Mouse (Mus musculus) midbrain, embryonic 10.5 days (tissue): ENCODE results near the gene Tanc2. TPM values are rescaled to one million over a fixed set of nuclear protein-coding genes. Genes with fewer than 3 reads are reported as not detected.

Experiments
- DNase-seq: peaks from one replicate; pipeline ENCODE4 v3.0.0-alpha.2; 2017; ENCODE audit warnings: low spot score
- H3K27ac ChIP-seq: fragments of 300-500 bp; sonication (generic); replicated peaks from 2 replicates; pipeline ENCODE4 v1.5.1; 2016; ENCODE audit warnings: mild to moderate bottlenecking
- H3K27me3 ChIP-seq: fragments of 300-500 bp; sonication (generic); 2 replicates; pipeline ENCODE4 v1.6.1; 2016; ENCODE audit warnings: low read depth, mild to moderate bottlenecking; ENCODE audit not compliant: poor library complexity, severe bottlenecking
- H3K36me3 ChIP-seq: fragments of 300-500 bp; sonication (generic); 2 replicates; pipeline ENCODE4 v1.6.1; 2016; ENCODE audit warnings: mild to moderate bottlenecking, moderate library complexity
- H3K4me1 ChIP-seq: fragments of 300-500 bp; sonication (generic); 2 replicates; pipeline ENCODE4 v1.6.1; 2016
- H3K4me3 ChIP-seq: fragments of 300-500 bp; sonication (generic); 2 replicates; pipeline ENCODE4 v1.5.1; 2016; ENCODE audit warnings: mild to moderate bottlenecking, moderate library complexity
- H3K9me3 ChIP-seq: fragments of 300-500 bp; sonication (generic); replicated peaks from 2 replicates; pipeline ENCODE4 v1.6.1; 2016; ENCODE audit warnings: mild to moderate bottlenecking
- WGBS: fragments of 180-500 bp; shearing (Covaris S2); methylation state at CpG from one replicate; pipeline ENCODE4 v1.1.7; 2016; 5-methylcytosine and 5-hydroxymethylcytosine counted together
- polyA plus RNA-seq: library from polyadenylated mRNA; unstranded; fragments of >200 nt; fragmentation: Nextera tagmentation; extraction: Ambion mirVana; gene quantifications from 2 replicates; pipeline ENCODE4 v1.2.1, GENCODE M21; 2016

Tanc2 gene
- polyA plus RNA-seq, 1 experiment from 2014 or later, result 5.3 TPM

DNA sequence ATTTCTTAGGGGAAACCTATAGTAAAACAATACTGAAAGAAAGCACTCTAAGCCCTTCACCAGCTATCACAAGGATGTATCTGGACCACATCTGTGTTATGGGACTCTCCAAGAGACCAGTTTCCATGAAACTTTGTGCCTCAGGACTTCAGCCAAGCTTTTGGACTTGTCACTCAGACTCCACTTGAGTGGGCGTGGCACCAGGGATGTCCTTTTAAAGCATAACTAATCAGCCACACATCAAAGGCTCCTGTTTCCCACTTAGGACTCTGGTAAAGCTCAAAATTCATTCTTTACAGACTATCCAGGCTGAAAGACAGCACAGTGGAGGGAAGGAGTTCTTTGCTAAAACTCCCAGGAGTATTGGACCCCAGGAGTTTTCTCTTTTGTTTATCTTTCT, 89.2 kb downstream of the Tanc2 start:
- H3K4me1 ChIP-seq, result no peaks in the 10 kb centered on the region
- no peaks in the 10 kb centered on the region for H3K9me3 ChIP-seq
- no peaks in the 10 kb centered on the region for H3K36me3 ChIP-seq
- H3K27ac ChIP-seq, result no peak overlapping the region
- no peak overlapping the region for H3K4me3 ChIP-seq
- WGBS, result 80% methylated on average over 1 of the region's 1 CpGs
- H3K27me3 ChIP-seq, result no peaks in the 10 kb centered on the region
- DNase-seq, result no peak

DNA sequence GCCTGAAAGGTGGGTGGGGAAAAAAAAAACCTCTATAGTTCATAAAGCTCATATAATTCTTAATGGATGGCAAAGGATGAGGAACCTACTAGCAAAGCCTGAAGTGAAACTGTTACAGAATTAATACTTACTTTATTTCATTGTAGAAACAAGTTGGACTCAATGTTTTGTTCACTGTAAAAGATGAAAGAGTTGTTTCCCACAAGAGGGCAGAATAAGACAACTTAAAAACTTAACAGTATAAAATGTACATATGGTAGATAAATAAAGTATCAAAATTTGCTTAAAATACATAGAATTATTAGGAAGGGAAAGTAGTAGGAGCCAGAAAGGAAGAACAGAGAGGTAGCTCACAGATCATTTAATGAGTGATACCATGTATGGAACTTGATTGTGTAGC, 95.0 kb downstream of the Tanc2 start:
- Histone ChIP-seq H3K36me3 (no peaks in the 10 kb centered on the region), H3K4me1 (no peaks in the 10 kb centered on the region), H3K4me3 (no peak overlapping the region), H3K27ac (no peak overlapping the region), H3K9me3 (no peaks in the 10 kb centered on the region), H3K27me3 (no peaks in the 10 kb centered on the region)
- DNase-seq, result no peak

DNA sequence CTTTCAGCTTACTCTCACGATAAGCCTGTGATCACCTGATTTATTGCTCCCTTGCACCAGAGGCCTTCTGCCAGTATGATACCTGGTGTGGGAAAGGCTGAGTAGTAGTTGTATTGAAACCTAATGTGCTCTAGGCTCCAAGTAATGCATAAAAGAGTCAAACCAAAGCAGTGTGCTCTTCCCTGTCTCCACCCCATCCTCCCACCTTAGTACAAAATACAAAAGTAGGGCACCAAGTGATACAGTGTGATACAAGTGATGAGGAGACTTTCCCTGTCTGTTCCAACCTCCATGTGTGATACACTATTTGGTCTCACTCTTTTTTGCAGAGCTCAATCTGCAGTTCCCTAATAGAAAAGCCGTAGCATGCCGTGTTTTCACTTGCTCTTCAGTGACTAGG, 110.7 kb downstream of the Tanc2 start:
- H3K27me3 ChIP-seq, result no peaks in the 10 kb centered on the region
- H3K4me1 ChIP-seq, result no peaks in the 10 kb centered on the region
- no peaks in the 10 kb centered on the region for H3K36me3 ChIP-seq
- H3K27ac ChIP-seq, result no peak overlapping the region
- 83% methylated on average over 3 of the region's 3 CpGs for WGBS
- DNase-seq, result no peak
- H3K4me3 ChIP-seq, result no peak overlapping the region
- H3K9me3 ChIP-seq, result no peaks in the 10 kb centered on the region

DNA sequence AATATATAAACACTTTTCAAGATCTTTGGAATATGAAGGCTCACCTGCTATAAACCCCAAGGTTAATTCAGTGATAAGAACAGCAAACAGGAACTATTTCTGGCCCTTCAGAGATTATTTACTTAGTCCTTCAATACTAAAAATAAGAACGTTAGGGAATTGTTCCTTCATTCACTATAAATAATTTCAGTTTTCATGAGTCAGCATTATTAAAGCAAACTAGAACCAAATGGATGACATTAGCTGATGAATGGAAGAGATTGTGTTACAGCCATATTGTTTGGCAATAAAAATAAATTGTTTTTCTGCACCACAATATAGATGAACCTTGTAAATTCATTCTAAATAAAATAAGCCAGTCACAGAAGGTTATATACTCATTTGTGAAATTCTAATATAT, 129.9 kb downstream of the Tanc2 start:
- 85% methylated on average over 1 of the region's 1 CpGs for WGBS
- no peak overlapping the region for H3K27ac ChIP-seq

DNA sequence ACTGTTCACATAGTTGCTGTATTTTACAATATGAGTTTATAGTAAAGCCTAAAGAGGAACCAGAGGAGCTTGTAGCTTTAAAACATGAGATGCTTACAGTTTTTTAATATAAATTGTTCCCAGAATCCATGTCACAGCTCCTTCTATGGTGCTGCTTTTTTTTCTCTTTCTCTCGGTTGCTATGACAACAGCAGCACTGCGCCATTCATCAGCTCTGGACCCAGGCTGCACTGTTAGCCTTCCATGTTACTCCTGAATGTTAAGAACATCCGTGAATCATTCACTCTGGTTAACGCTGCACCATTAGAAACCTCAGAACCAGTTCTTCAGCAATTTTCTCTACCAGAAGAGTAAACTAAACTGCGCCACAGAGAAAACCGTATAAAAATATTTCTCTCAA, 141.8 kb downstream of the Tanc2 start:
- no peaks in the 10 kb centered on the region for H3K9me3 ChIP-seq
- H3K4me3 ChIP-seq, result no peak overlapping the region
- WGBS, result 59% methylated on average over 6 of the region's 6 CpGs
- H3K27me3 ChIP-seq, result no peaks in the 10 kb centered on the region
- H3K27ac ChIP-seq, result no peak overlapping the region
- peak; percentile 29 for DNase-seq
- H3K36me3 ChIP-seq, result no peaks in the 10 kb centered on the region
- H3K4me1 ChIP-seq, result peaks cover 15% of the 10 kb centered on the region

More for the DNA sequence above, 129.9 kb downstream of the Tanc2 start:
- no peaks in the 10 kb centered on the region for H3K27me3 ChIP-seq
- H3K9me3 ChIP-seq, result no peaks in the 10 kb centered on the region
- no peaks in the 10 kb centered on the region for H3K4me1 ChIP-seq
- no peak for DNase-seq
- H3K36me3 ChIP-seq, result no peaks in the 10 kb centered on the region
- H3K4me3 ChIP-seq, result no peak overlapping the region

DNA sequence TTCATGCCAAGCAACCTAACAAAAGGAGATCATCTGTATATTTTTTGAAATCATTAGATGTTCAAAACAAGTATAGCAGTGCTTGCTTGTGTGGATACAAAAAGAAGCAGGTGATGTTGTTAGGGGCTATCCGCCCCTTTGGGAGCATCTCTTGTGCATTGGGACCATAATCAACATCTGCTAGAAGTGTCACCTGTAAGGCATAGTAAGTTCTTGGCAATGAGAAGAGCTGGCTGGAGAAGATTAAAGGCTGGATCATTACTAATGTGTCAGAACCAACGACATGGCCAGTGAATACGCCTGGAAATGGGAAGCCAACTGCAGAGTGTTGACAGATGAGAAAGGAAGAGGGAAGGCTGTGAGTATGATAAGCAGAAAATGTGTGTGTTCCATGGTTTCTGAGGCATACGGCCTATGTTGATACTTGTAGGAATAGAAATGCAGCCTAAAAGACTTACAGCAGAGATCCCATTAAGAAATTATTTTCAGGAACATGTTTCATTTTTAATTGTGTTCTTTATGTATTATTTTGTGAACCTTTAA, 142.3 kb downstream of the Tanc2 start:
- DNase-seq, result no peak
- H3K27me3 ChIP-seq, result no peaks in the 10 kb centered on the region
- no peak overlapping the region for H3K27ac ChIP-seq
- H3K4me1 ChIP-seq, result peaks cover 15% of the 10 kb centered on the region
- no peaks in the 10 kb centered on the region for H3K36me3 ChIP-seq
- WGBS, result 79% methylated on average over 4 of the region's 4 CpGs
- H3K4me3 ChIP-seq, result no peak overlapping the region
- H3K9me3 ChIP-seq, result no peaks in the 10 kb centered on the region

DNA sequence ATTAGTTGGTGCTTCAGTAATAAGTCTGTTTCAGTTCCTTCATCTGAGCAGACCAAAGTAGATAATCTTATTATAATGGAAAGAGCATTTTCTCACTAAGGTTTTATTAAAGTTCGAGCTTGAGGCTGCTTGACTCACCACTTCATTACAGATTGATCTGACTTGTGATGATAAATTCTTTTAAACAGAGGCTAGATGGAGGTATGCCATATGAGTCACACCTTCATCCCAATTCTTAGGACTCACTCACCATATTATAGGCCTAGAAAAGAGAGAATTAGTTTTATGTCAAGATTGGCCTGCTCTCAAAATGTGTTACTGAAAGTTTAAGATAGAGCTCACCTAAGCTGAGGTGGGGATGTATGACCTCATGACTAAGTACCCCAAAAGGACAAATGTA, 153.4 kb downstream of the Tanc2 start:
- H3K36me3 ChIP-seq, result no peaks in the 10 kb centered on the region
- DNase-seq, result no peak
- H3K4me3 ChIP-seq, result no peak overlapping the region
- no peaks in the 10 kb centered on the region for H3K9me3 ChIP-seq
- no peaks in the 10 kb centered on the region for H3K4me1 ChIP-seq
- H3K27ac ChIP-seq, result no peak overlapping the region
- no peaks in the 10 kb centered on the region for H3K27me3 ChIP-seq
- WGBS, result 76% methylated on average over 1 of the region's 1 CpGs

DNA sequence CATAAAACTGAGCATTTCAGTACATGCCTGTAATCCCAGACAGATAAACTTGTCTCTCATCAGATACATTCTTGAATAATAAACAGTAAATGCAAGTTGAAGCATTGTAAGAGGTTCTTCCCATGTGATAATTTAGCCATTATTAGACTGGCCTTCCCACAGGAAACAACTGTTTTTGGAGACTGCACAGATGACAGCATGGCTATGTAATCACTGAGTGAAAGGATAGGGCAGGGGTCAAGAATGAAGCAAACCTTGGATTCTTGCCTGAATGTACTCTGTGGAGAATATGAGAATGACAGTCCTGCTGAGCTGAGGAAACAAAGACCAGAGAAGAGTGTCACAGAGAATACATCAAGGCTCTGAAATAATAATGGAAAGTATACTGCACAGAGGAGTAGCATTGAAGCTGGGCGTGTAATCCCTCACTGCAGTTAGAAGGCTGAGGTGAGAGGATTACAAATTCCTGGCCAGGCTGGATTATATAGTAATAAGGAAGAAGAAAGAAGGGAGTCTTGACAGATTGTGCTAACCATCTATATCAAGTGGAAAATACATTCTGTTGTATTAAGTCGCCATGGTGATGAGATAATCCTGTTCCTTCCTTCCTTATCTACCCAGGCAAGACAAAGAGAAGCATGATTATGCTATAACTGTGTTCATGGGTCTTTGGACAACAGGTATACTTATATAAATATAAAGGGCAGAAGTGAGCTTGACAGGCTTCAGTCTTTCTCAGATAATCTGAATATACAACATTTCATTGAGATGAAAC, 159.7 kb downstream of the Tanc2 start:
- peaks cover 7% of the 10 kb centered on the region for H3K4me1 ChIP-seq
- H3K27me3 ChIP-seq, result no peaks in the 10 kb centered on the region
- H3K9me3 ChIP-seq, result peaks cover 8% of the 10 kb centered on the region; the same call in 1 of the 2 replicates
- no peak overlapping the region for H3K27ac ChIP-seq
- no peak for DNase-seq
- peaks cover 3% of the 10 kb centered on the region; the same call in 1 of the 2 replicates for H3K36me3 ChIP-seq
- H3K4me3 ChIP-seq, result no peak overlapping the region
- 73% methylated on average over 2 of the region's 2 CpGs for WGBS

DNA sequence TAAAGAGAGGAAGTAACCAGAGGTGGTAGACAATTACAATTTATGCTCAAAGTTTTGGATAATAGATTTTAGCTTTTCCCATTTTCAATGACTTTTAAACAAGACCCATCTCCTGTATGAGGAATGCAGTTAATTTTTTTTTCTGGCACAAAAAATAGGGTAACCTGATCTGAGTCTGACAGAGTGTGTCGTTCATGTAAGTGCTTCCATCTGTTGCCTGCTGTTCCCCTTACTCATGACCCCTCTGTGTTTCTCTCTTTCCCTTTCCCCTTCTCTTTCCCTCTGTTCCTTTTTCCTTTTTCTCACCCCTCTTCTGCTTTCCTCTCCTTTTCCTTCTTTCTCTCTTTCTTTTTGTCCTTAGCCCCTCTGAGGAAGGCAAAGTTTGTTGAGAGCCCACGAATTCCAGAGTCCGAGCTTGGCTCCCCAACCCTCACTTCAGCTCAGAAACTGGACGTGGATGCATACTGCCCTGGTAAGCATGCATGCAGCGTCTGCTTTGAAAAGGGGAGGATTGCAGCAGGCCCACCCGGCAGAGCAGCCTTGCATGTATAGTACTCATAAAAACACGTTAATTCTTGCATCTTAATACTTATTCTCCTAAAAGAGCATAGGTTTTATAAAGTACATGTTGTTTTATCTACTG, 168.9 kb downstream of the Tanc2 start:
- H3K36me3 ChIP-seq, result no peaks in the 10 kb centered on the region
- peak; percentile 21 for DNase-seq
- no peaks in the 10 kb centered on the region for H3K9me3 ChIP-seq
- peaks cover 43% of the 10 kb centered on the region for H3K4me1 ChIP-seq
- H3K4me3 ChIP-seq, result peak overlapping the region; percentile 23; the same call in 1 of the 2 replicates
- H3K27ac ChIP-seq, result peak overlapping the region; percentile 83
- WGBS, result 26% methylated on average over 7 of the region's 7 CpGs
- no peaks in the 10 kb centered on the region for H3K27me3 ChIP-seq

DNA sequence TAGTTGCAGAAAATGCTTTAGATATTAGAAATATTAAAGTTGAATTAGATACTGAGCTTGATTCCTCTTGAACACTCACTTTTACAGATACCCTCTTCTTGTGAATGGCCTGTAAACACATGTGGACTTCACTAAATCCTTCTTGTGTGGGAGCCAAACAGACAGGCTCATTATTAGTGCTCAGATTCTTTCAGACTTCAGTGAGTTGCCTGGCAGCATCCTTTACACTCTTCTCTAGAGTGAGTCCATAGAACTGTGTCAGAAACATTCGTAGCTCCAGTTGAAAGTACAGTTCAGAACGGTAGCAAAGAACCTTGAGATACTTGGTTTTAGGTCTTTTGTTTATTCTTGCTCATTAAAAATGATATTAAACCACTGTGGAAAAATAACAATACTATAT, 169.6 kb downstream of the Tanc2 start:
- peak; percentile 14 for DNase-seq
- Histone ChIP-seq H3K4me1 (peaks cover 43% of the 10 kb centered on the region), H3K27ac (peak overlapping the region; percentile 83), H3K9me3 (no peaks in the 10 kb centered on the region), H3K27me3 (no peaks in the 10 kb centered on the region), H3K4me3 (no peak overlapping the region), H3K36me3 (no peaks in the 10 kb centered on the region)
- 12% methylated on average over 2 of the region's 2 CpGs for WGBS

DNA sequence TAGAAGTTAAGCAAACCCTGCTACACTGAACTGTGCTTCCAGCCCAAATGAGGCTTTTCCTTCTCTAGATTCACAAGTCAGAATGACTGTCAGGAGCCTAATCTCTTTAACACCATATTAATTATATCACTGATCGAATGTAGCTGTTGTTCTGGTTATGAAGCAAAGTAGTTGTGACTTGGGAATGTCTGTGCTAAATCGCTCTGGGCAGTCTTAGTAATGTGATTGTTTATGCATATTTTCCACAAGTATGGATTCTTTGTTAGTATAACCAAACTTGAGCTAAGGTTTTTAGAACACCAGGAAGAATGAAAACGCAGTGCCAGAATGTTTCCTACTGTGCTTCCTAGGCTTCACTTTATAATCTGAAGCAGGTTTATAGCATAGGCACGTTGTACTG, 170.6 kb downstream of the Tanc2 start:
- 42% methylated on average over 4 of the region's 4 CpGs for WGBS

DNA sequence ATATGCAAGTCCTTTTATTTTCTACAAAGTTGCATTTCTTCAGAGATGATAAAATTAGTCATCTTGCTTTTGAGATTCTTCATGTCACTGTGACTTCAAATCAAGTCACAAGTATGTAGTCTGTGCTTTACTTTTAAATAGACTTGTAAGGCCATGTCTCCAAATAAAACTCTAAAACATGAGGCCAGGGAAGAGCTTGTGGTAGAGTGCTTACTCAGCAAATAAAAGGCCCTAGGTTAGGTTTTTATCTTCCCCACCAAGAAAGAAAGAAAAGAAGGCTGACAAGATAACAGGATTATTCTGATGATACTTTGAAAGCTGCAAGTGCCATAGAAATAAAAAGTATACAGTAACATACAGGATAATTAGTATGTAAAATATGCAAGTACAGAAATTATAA, 188.0 kb downstream of the Tanc2 start:
- Histone ChIP-seq H3K9me3 (no peaks in the 10 kb centered on the region), H3K27ac (no peak overlapping the region), H3K4me1 (no peaks in the 10 kb centered on the region), H3K4me3 (no peak overlapping the region), H3K36me3 (peaks cover 7% of the 10 kb centered on the region), H3K27me3 (no peaks in the 10 kb centered on the region)
- no peak for DNase-seq

More for the DNA sequence above, 170.6 kb downstream of the Tanc2 start:
- no peaks in the 10 kb centered on the region for H3K27me3 ChIP-seq
- H3K27ac ChIP-seq, result peak overlapping the region; percentile 83
- H3K4me1 ChIP-seq, result peaks cover 43% of the 10 kb centered on the region
- DNase-seq, result no peak
- no peaks in the 10 kb centered on the region for H3K36me3 ChIP-seq
- H3K9me3 ChIP-seq, result no peaks in the 10 kb centered on the region
- no peak overlapping the region for H3K4me3 ChIP-seq

DNA sequence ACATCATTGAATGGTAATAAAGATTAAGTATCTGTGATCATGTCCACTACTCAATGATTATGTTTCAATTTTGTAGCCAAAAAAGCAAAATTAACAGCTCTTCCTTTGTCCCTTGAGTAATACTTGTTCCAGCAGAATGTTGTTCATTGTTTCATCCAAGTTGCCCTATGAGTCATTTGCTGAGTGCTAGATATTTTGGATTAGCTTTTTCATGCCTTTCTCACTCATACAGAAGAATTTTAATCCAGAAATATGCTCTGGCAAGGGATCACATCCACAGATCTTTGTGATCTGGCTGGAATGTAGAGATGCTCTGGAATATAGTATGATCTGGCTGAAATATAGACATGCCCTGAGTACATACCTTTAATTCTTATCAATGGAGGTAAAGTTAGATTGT, 202.7 kb downstream of the Tanc2 start:
- Histone ChIP-seq H3K27me3 (no peaks in the 10 kb centered on the region), H3K4me3 (no peak overlapping the region), H3K27ac (no peak overlapping the region), H3K36me3 (no peaks in the 10 kb centered on the region), H3K4me1 (no peaks in the 10 kb centered on the region), H3K9me3 (no peaks in the 10 kb centered on the region)
- DNase-seq, result no peak
